Mouse (Mus musculus): ENCODE data around the gene Dnajc7.

- TF ChIP-seq CTCF (IDR thresholded peaks at IDR 0.05; ENCODE audit: insufficient read depth, low read length) (no peak), POLR2A (IDR thresholded peaks at IDR 0.05; ENCODE audit: borderline replicate concordance, extremely low read depth, low read depth, low read length) (peak; percentile 63; the same call in 1 of the 2 replicates)
Observed at GRCm38 (mm10) chr11:100574708-100575483, 45.1 kb downstream of the Dnajc7 start, which contains the start of gene Cnp.
